Mouse (Mus musculus): ENCODE results near the gene Zbtb16. TPM values are rescaled to one million over a fixed set of nuclear protein-coding genes. Genes with fewer than 3 reads are reported as not detected.

Gene Zbtb16
- polyA plus RNA-seq, 1 experiment from 2014 or later = 2.5 TPM

DNA sequence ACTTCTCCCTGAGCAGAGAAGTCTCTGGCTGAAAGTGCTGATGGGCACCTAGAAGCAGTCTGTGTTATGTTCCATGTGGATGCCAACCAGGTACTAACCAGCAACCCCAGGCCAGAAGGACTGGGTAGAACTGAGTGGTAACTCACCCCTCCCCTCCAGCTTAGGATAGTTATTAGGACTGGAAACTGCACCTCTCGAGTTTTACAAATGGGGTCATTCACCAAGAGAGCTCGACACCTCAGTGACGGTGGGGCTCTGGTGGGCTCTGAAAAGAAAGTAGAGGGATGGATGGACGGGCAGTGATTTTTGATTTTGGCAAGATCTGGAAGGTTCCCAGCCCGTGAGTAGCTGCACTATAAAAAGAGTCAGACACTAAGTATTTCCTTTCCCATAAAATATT, 71.7 kb downstream of the Zbtb16 start:
- Histone ChIP-seq H3K9ac (replicated peaks) (no peak overlapping the region), H3K4me3 (ENCODE audit: low read depth, low read length) (no peak overlapping the region), H3K27ac (ENCODE audit: low read depth) (no peak overlapping the region), H3K4me1 (ENCODE audit: insufficient read depth) (peaks cover 20% of the 10 kb centered on the region), H3K4me2 (ENCODE audit: low read depth, low read length) (no peak overlapping the region), H3K27me3 (ENCODE audit: insufficient read depth, low read length) (no peaks in the 10 kb centered on the region), H3K36me3 (replicated peaks; ENCODE audit: insufficient read depth, low read length) (no peaks in the 10 kb centered on the region; the same call in 1 of the 2 replicates), H3K9me3 (ENCODE audit: low read length) (no peaks in the 10 kb centered on the region)
- ATAC-seq (no peak), DNase-seq (no peak)
- WGBS (ENCODE audit: insufficient replicate concordance) = 75% methylated on average over 5 of the region's 5 CpGs
- no peak for TF ChIP-seq CTCF (IDR thresholded peaks at IDR 0.05; ENCODE audit: low read depth)

- 80% methylated on average over 14 of the region's 14 CpGs for WGBS (ENCODE audit: insufficient replicate concordance)
- H3K36me3 ChIP-seq (replicated peaks; ENCODE audit: insufficient read depth, low read length) = no peaks in the 10 kb centered on the region; the same call in 1 of the 2 replicates
- H3K27ac ChIP-seq (ENCODE audit: low read depth) = no peak overlapping the region
- no peak for ATAC-seq
- no peak for DNase-seq
- H3K9ac ChIP-seq (replicated peaks) = no peak overlapping the region
- H3K27me3 ChIP-seq (ENCODE audit: insufficient read depth, low read length) = no peaks in the 10 kb centered on the region
- H3K4me3 ChIP-seq (ENCODE audit: low read depth, low read length) = no peak overlapping the region
- no peaks in the 10 kb centered on the region for H3K9me3 ChIP-seq (ENCODE audit: low read length)
- no peak overlapping the region for H3K4me2 ChIP-seq (ENCODE audit: low read depth, low read length)
- TF ChIP-seq CTCF (IDR thresholded peaks at IDR 0.05; ENCODE audit: low read depth) = no peak
- no peak for TF ChIP-seq EP300 (IDR thresholded peaks at IDR 0.05; ENCODE audit: low read depth)
- H3K4me1 ChIP-seq (ENCODE audit: insufficient read depth) = peaks cover 22% of the 10 kb centered on the region
Observed at GRCm38 (mm10) chr9:48761732-48762637, 74.0 kb downstream of the Zbtb16 start.

DNA sequence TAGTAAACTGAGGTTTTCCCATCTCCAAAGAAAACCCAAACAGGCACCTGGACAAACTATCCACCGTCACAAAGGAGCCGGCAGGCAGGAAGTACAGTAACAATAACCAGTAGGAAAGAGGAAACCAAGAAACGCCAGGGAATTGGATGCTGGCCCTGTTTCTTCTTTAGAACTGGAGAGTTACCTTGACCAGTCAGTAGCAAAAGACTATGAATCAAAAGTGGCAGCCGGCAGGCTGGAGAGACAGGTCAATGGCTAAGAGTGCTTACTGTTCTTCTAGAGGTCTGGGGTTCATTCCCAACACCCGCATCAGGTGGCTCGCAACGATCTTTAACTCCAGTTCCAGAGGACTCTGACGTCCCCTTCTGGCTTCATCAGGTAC, 74.9 kb downstream of the Zbtb16 start:
- Histone ChIP-seq H3K27ac (ENCODE audit: low read depth) (no peak overlapping the region), H3K9me3 (ENCODE audit: low read length) (no peaks in the 10 kb centered on the region), H3K4me3 (ENCODE audit: low read depth, low read length) (no peak overlapping the region), H3K9ac (replicated peaks) (no peak overlapping the region), H3K4me2 (ENCODE audit: low read depth, low read length) (no peak overlapping the region), H3K4me1 (ENCODE audit: insufficient read depth) (peaks cover 25% of the 10 kb centered on the region), H3K36me3 (replicated peaks; ENCODE audit: insufficient read depth, low read length) (no peaks in the 10 kb centered on the region; the same call in 1 of the 2 replicates), H3K27me3 (ENCODE audit: insufficient read depth, low read length) (no peaks in the 10 kb centered on the region)
- TF ChIP-seq CTCF (IDR thresholded peaks at IDR 0.05; ENCODE audit: low read depth) = no peak
- TF ChIP-seq EP300 (IDR thresholded peaks at IDR 0.05; ENCODE audit: low read depth) = no peak
- 71% methylated on average over 8 of the region's 8 CpGs for WGBS (ENCODE audit: insufficient replicate concordance)
- ATAC-seq (no peak), DNase-seq (no peak)

DNA sequence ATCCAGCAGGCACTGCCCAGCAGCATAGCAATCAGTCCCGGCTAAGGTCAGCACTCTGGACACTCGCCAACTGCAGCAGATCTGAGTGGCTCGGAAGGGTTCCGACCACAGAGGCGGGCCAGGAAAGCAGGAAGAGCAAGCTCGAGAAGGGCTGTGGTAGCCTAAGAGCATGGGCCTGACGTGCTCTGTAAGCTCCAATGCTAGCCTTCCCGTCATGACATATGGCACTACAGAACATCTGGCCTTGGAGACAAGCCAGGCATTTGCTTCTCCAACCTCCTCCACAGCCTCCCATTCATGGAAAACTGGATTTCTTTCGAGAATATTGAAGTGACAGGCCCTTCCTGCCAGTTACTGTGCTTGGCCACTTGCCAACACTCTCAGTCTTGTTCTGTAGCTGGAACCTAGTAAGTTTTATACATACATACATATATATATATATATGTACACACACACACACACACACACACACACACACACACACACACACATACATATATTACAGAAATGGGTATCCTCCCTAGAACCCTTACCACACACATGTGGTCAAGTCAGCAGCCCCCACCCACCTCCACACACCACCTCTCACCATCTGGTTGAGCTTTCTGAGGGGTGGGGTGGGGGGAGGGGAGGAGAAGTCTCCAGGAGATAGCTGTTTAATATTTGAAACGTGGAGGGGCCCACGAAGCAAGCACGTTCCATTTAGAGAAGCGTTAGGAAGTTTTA, 75.4 kb downstream of the Zbtb16 start:
- no peak for TF ChIP-seq EP300 (IDR thresholded peaks at IDR 0.05; ENCODE audit: low read depth)
- no peak for TF ChIP-seq CTCF (IDR thresholded peaks at IDR 0.05; ENCODE audit: low read depth)
- H3K4me1 ChIP-seq (ENCODE audit: insufficient read depth) = peaks cover 27% of the 10 kb centered on the region
- WGBS (ENCODE audit: insufficient replicate concordance) = 49% methylated on average over 13 of the region's 13 CpGs
- peak; percentile 43 for ATAC-seq
- H3K9ac ChIP-seq (replicated peaks) = no peak overlapping the region
- DNase-seq = peak; percentile 50
- H3K4me2 ChIP-seq (ENCODE audit: low read depth, low read length) = no peak overlapping the region
- no peaks in the 10 kb centered on the region; the same call in 1 of the 2 replicates for H3K36me3 ChIP-seq (replicated peaks; ENCODE audit: insufficient read depth, low read length)
- H3K27me3 ChIP-seq (ENCODE audit: insufficient read depth, low read length) = no peaks in the 10 kb centered on the region
- H3K27ac ChIP-seq (ENCODE audit: low read depth) = no peak overlapping the region
- no peaks in the 10 kb centered on the region for H3K9me3 ChIP-seq (ENCODE audit: low read length)
- no peak overlapping the region for H3K4me3 ChIP-seq (ENCODE audit: low read depth, low read length)

DNA sequence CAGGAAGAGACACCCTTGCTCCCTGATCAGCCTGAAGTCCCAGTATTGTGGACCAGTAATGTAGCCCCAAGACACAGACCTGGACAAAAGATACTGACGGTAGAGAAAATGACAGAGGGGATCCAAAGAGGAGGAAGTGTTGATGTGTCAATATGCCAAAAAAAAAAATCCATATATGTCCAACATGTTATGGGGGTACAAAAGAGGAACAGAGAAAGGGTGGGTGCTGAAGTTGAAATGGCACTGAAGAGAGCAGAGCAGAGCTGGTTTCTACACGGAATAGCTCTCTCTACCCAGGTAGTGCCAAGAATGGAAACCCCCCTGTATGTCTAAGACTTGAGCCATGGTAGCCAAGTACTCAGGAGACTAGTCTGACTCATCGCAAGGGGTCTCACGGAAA, 76.9 kb downstream of the Zbtb16 start:
- H3K27me3 ChIP-seq (ENCODE audit: insufficient read depth, low read length) = no peaks in the 10 kb centered on the region
- H3K36me3 ChIP-seq (replicated peaks; ENCODE audit: insufficient read depth, low read length) = peaks cover 2% of the 10 kb centered on the region; the same call in 1 of the 2 replicates
- H3K4me3 ChIP-seq (ENCODE audit: low read depth, low read length) = no peak overlapping the region
- H3K9ac ChIP-seq (replicated peaks) = no peak overlapping the region
- WGBS (ENCODE audit: insufficient replicate concordance) = 73% methylated on average over 4 of the region's 4 CpGs
- no peak for TF ChIP-seq CTCF (IDR thresholded peaks at IDR 0.05; ENCODE audit: low read depth)
- no peak for TF ChIP-seq EP300 (IDR thresholded peaks at IDR 0.05; ENCODE audit: low read depth)
- no peak overlapping the region for H3K4me2 ChIP-seq (ENCODE audit: low read depth, low read length)
- ATAC-seq (no peak), DNase-seq (no peak)
- peaks cover 37% of the 10 kb centered on the region for H3K4me1 ChIP-seq (ENCODE audit: insufficient read depth)
- peak overlapping the region; percentile 11; the same call in 1 of the 2 replicates for H3K27ac ChIP-seq (ENCODE audit: low read depth)
- H3K9me3 ChIP-seq (ENCODE audit: low read length) = no peaks in the 10 kb centered on the region
